Mouse (Mus musculus): ENCODE measurements around the gene Galns. TPM values are rescaled to one million over a fixed set of nuclear protein-coding genes. Genes with fewer than 3 reads are reported as not detected.

The Galns gene
- polyA plus RNA-seq, 1 experiment, result 3.2 TPM

GRCm38 (mm10) chr8:122617947-122618546 lies 6.8 kb upstream of the Galns start:
- TF ChIP-seq GATA1 (IDR thresholded peaks at IDR 0.05; ENCODE audit: low read length), result no peak

- TF ChIP-seq GATA1 (IDR thresholded peaks at IDR 0.05; ENCODE audit: low read length), result no peak
Measured at GRCm38 (mm10) chr8:122616181-122616905, 5.1 kb upstream of the Galns start.

- TF ChIP-seq GATA1 (IDR thresholded peaks at IDR 0.05; ENCODE audit: low read length), result no peak
Measured at GRCm38 (mm10) chr8:122610612-122611277, 518 bp downstream of the Galns start.

- TF ChIP-seq GATA1 (IDR thresholded peaks at IDR 0.05; ENCODE audit: low read length), result no peak
Measured at GRCm38 (mm10) chr8:122610209-122610608, 1.1 kb downstream of the Galns start.

GRCm38 (mm10) chr8:122606810-122607209 lies 4.5 kb downstream of the Galns start:
- TF ChIP-seq GATA1 (IDR thresholded peaks at IDR 0.05; ENCODE audit: low read length), result no peak

GRCm38 (mm10) chr8:122605367-122605766 lies 5.9 kb downstream of the Galns start:
- no peak for TF ChIP-seq GATA1 (IDR thresholded peaks at IDR 0.05; ENCODE audit: low read length)

- TF ChIP-seq GATA1 (IDR thresholded peaks at IDR 0.05; ENCODE audit: low read length), result no peak
Measured at GRCm38 (mm10) chr8:122604640-122605039, 6.6 kb downstream of the Galns start.

GRCm38 (mm10) chr8:122600666-122601065 lies 10.6 kb downstream of the Galns start:
- TF ChIP-seq GATA1 (IDR thresholded peaks at IDR 0.05; ENCODE audit: low read length), result no peak

- no peak for TF ChIP-seq GATA1 (IDR thresholded peaks at IDR 0.05; ENCODE audit: low read length)
Measured at GRCm38 (mm10) chr8:122596031-122596430, 15.2 kb downstream of the Galns start.

- TF ChIP-seq GATA1 (IDR thresholded peaks at IDR 0.05; ENCODE audit: low read length), result no peak
Measured at GRCm38 (mm10) chr8:122593783-122594507, 17.3 kb downstream of the Galns start.

- TF ChIP-seq GATA1 (IDR thresholded peaks at IDR 0.05; ENCODE audit: low read length), result no peak
Measured at GRCm38 (mm10) chr8:122593240-122593639, 18.0 kb downstream of the Galns start.

- no peak for TF ChIP-seq GATA1 (IDR thresholded peaks at IDR 0.05; ENCODE audit: low read length)
Measured at GRCm38 (mm10) chr8:122586749-122587148, 24.5 kb downstream of the Galns start.

- TF ChIP-seq GATA1 (IDR thresholded peaks at IDR 0.05; ENCODE audit: low read length), result no peak
Measured at GRCm38 (mm10) chr8:122586171-122586570, 25.1 kb downstream of the Galns start.

- no peak for TF ChIP-seq GATA1 (IDR thresholded peaks at IDR 0.05; ENCODE audit: low read length)
Measured at GRCm38 (mm10) chr8:122585411-122585891, 25.8 kb downstream of the Galns start.

GRCm38 (mm10) chr8:122584981-122585380 lies 26.3 kb downstream of the Galns start:
- no peak for TF ChIP-seq GATA1 (IDR thresholded peaks at IDR 0.05; ENCODE audit: low read length)

- TF ChIP-seq GATA1 (IDR thresholded peaks at IDR 0.05; ENCODE audit: low read length), result no peak
Measured at GRCm38 (mm10) chr8:122580926-122581325, 30.3 kb downstream of the Galns start.

Measured in G1E-ER4 (cell line).